Mouse (Mus musculus) olfactory bulb, adult 2 months (tissue): Measurements from ENCODE around the gene Spon1. TPM values are rescaled to one million over a fixed set of nuclear protein-coding genes. Genes with fewer than 3 reads are reported as not detected.

Source experiments
- H3K27ac ChIP-seq: fragments of 200-500 bp; 2 replicates; pipeline ENCODE4 v1.5.1; 2012; ENCODE audit warnings: low read depth, low read length; ENCODE audit not compliant: insufficient read depth
- H3K4me1 ChIP-seq: fragments of 200-500 bp; 2 replicates; pipeline ENCODE4 v1.6.1; 2012; ENCODE audit warnings: low read length; ENCODE audit not compliant: control insufficient read depth, insufficient read depth
- H3K4me3 ChIP-seq: fragments of 200-500 bp; 2 replicates; pipeline ENCODE4 v1.5.1; 2012; ENCODE audit warnings: mild to moderate bottlenecking, low read depth, low read length, moderate library complexity; ENCODE audit not compliant: insufficient read depth
- CTCF ChIP-seq: fragments of 200-500 bp; IDR thresholded peaks from 2 replicates; pipeline ENCODE4 v1.5.1; 2012; ENCODE audit warnings: low read depth, mild to moderate bottlenecking, low read length, moderate library complexity; ENCODE audit not compliant: insufficient read depth
- POLR2A ChIP-seq: fragments of 200-500 bp; IDR thresholded peaks from 2 replicates; pipeline ENCODE4 v1.6.1; 2012; ENCODE audit warnings: mild to moderate bottlenecking, low read depth, low read length, moderate library complexity; ENCODE audit not compliant: insufficient read depth
- WGBS: fragments of 180-500 bp; shearing (Covaris S2); methylation state at CpG from one replicate; pipeline ENCODE4 v1.1.7; 2018; 5-methylcytosine and 5-hydroxymethylcytosine counted together
- polyA plus RNA-seq: library from polyadenylated mRNA; stranded (reverse); fragments of >200 nt; gene quantifications from 2 replicates; pipeline ENCODE4 v1.2.4, GENCODE M21; 2012; ENCODE audit warnings: low replicate concordance; ENCODE audit not compliant: missing spikeins, insufficient read depth, insufficient read length

Spon1 gene
- polyA plus RNA-seq, 1 experiment, result not detected

GRCm38 (mm10) chr7:113845191-113845590 is 79.4 kb downstream of the Spon1 start:
- TF ChIP-seq POLR2A, result no peak
- no peak for TF ChIP-seq CTCF
- no peaks in the 10 kb centered on the region for H3K4me1 ChIP-seq
- no peak overlapping the region for H3K27ac ChIP-seq
- H3K4me3 ChIP-seq, result no peak overlapping the region
- WGBS, result 76% methylated on average over 5 of the region's 5 CpGs

- no peak for TF ChIP-seq CTCF
- no peak for TF ChIP-seq POLR2A
- WGBS, result 61% methylated on average over 3 of the region's 3 CpGs
- Histone ChIP-seq H3K27ac (no peak overlapping the region), H3K4me1 (no peaks in the 10 kb centered on the region), H3K4me3 (no peak overlapping the region)
Observed at GRCm38 (mm10) chr7:113846553-113846952, 80.8 kb downstream of the Spon1 start.

- no peak for TF ChIP-seq CTCF
- no peak for TF ChIP-seq POLR2A
- no peaks in the 10 kb centered on the region for H3K4me1 ChIP-seq
- WGBS, result 80% methylated on average over 7 of the region's 7 CpGs
- no peak overlapping the region for H3K4me3 ChIP-seq
- H3K27ac ChIP-seq, result no peak overlapping the region
Observed at GRCm38 (mm10) chr7:113847041-113847819, 81.4 kb downstream of the Spon1 start.

GRCm38 (mm10) chr7:113850389-113850788 is 84.6 kb downstream of the Spon1 start:
- Histone ChIP-seq H3K4me1 (peaks cover 3% of the 10 kb centered on the region), H3K27ac (no peak overlapping the region), H3K4me3 (no peak overlapping the region)
- TF ChIP-seq CTCF (no peak), POLR2A (no peak)
- 54% methylated on average over 4 of the region's 4 CpGs for WGBS

GRCm38 (mm10) chr7:113855396-113855795 is 89.6 kb downstream of the Spon1 start:
- Histone ChIP-seq H3K4me3 (no peak overlapping the region), H3K27ac (no peak overlapping the region), H3K4me1 (peaks cover 13% of the 10 kb centered on the region)
- 74% methylated on average over 4 of the region's 4 CpGs for WGBS
- TF ChIP-seq CTCF, result no peak
- TF ChIP-seq POLR2A, result no peak

- peaks cover 13% of the 10 kb centered on the region for H3K4me1 ChIP-seq
- H3K4me3 ChIP-seq, result no peak overlapping the region
- H3K27ac ChIP-seq, result no peak overlapping the region
- TF ChIP-seq CTCF (no peak), POLR2A (no peak)
- WGBS, result 86% methylated on average over 3 of the region's 3 CpGs
Observed at GRCm38 (mm10) chr7:113856067-113856466, 90.3 kb downstream of the Spon1 start.

GRCm38 (mm10) chr7:113859480-113859881 is 93.7 kb downstream of the Spon1 start:
- Histone ChIP-seq H3K4me1 (peaks cover 13% of the 10 kb centered on the region), H3K4me3 (no peak overlapping the region), H3K27ac (no peak overlapping the region)
- 15% methylated on average over 5 of the region's 5 CpGs for WGBS
- no peak for TF ChIP-seq CTCF
- TF ChIP-seq POLR2A, result no peak

GRCm38 (mm10) chr7:113861964-113862363 is 96.2 kb downstream of the Spon1 start:
- Histone ChIP-seq H3K4me1 (peaks cover 2% of the 10 kb centered on the region; the same call in 1 of the 2 replicates), H3K4me3 (no peak overlapping the region), H3K27ac (no peak overlapping the region)
- WGBS, result 87% methylated on average over 4 of the region's 4 CpGs
- TF ChIP-seq CTCF (no peak), POLR2A (no peak)

- Histone ChIP-seq H3K4me1 (no peaks in the 10 kb centered on the region), H3K27ac (no peak overlapping the region), H3K4me3 (no peak overlapping the region)
- TF ChIP-seq POLR2A, result no peak
- no peak for TF ChIP-seq CTCF
- 93% methylated on average over 1 of the region's 1 CpGs for WGBS
Observed at GRCm38 (mm10) chr7:113872846-113873245, 107.0 kb downstream of the Spon1 start.

GRCm38 (mm10) chr7:113877451-113877850 is 111.7 kb downstream of the Spon1 start:
- TF ChIP-seq POLR2A, result no peak
- no peak for TF ChIP-seq CTCF
- Histone ChIP-seq H3K4me1 (no peaks in the 10 kb centered on the region), H3K4me3 (no peak overlapping the region), H3K27ac (no peak overlapping the region)
- WGBS, result 83% methylated on average over 4 of the region's 4 CpGs
